Mouse (Mus musculus) midbrain, embryonic 16.5 days (tissue): ENCODE measurements around the gene H2afv. TPM values are rescaled to one million over a fixed set of nuclear protein-coding genes. Genes with fewer than 3 reads are reported as not detected.
"Not testable (repeated sequence)": the region's sequence is repeated elsewhere in the genome, so short reads cannot be mapped to it uniquely, and the experiment has no call there.

Source experiments
- ATAC-seq: fragments of 200-750 bp; cut with Nextera tagmentation; 2 replicates; pipeline ENCODE4 v1.8.0; 2017; ENCODE audit warnings: moderate TSS enrichment
- H3K27ac ChIP-seq: fragments of 300-500 bp; sonication (generic); 2 replicates; pipeline ENCODE4 v1.5.1; 2014; ENCODE audit warnings: mild to moderate bottlenecking, low read length, mixed read lengths
- H3K27me3 ChIP-seq: fragments of 300-500 bp; sonication (generic); 2 replicates; pipeline ENCODE4 v1.6.1; 2014; ENCODE audit warnings: low read depth, low read length, mixed read lengths; ENCODE audit not compliant: control insufficient read depth, insufficient read depth
- H3K36me3 ChIP-seq: fragments of 300-500 bp; sonication (generic); 2 replicates; pipeline ENCODE4 v1.6.1; 2014; ENCODE audit warnings: mild to moderate bottlenecking, low read length, moderate library complexity, mixed read lengths; ENCODE audit not compliant: control insufficient read depth, insufficient read depth
- H3K4me1 ChIP-seq: fragments of 300-500 bp; sonication (generic); 2 replicates; pipeline ENCODE4 v1.6.1; 2014; ENCODE audit warnings: mild to moderate bottlenecking, low read length, mixed read lengths; ENCODE audit not compliant: control insufficient read depth, insufficient read depth
- H3K4me2 ChIP-seq: fragments of 300-500 bp; sonication (generic); 2 replicates; pipeline ENCODE4 v1.6.1; 2014; ENCODE audit warnings: mild to moderate bottlenecking, low read length, mixed read lengths
- H3K4me3 ChIP-seq: fragments of 300-500 bp; sonication (generic); 2 replicates; pipeline ENCODE4 v1.5.1; 2014; ENCODE audit warnings: low read depth, mild to moderate bottlenecking, low read length, moderate library complexity, mixed read lengths
- H3K9ac ChIP-seq: fragments of 300-500 bp; sonication (generic); 2 replicates; pipeline ENCODE4 v1.6.1; 2014; ENCODE audit warnings: low read depth, low read length, mixed read lengths
- H3K9me3 ChIP-seq: fragments of 300-500 bp; sonication (generic); replicated peaks from 2 replicates; pipeline ENCODE4 v1.6.1; 2014; ENCODE audit warnings: mild to moderate bottlenecking, low read length, mixed read lengths; ENCODE audit not compliant: control insufficient read depth, poor library complexity, severe bottlenecking
- WGBS: fragments of 180-500 bp; shearing (Covaris S2); extraction: QIAGEN DNeasy Blood & Tissue Kit; methylation state at CpG from one replicate; pipeline ENCODE4 v1.1.7; 2014; 5-methylcytosine and 5-hydroxymethylcytosine counted together
- polyA plus RNA-seq: library from polyadenylated mRNA; unstranded; fragments of >200 nt; fragmentation: Nextera tagmentation; extraction: Ambion mirVana; gene quantifications from 2 replicates; pipeline ENCODE4 v1.2.1, GENCODE M21; 2015

H2afv gene
- polyA plus RNA-seq, 1 experiment from 2014 or later: 203 TPM

DNA sequence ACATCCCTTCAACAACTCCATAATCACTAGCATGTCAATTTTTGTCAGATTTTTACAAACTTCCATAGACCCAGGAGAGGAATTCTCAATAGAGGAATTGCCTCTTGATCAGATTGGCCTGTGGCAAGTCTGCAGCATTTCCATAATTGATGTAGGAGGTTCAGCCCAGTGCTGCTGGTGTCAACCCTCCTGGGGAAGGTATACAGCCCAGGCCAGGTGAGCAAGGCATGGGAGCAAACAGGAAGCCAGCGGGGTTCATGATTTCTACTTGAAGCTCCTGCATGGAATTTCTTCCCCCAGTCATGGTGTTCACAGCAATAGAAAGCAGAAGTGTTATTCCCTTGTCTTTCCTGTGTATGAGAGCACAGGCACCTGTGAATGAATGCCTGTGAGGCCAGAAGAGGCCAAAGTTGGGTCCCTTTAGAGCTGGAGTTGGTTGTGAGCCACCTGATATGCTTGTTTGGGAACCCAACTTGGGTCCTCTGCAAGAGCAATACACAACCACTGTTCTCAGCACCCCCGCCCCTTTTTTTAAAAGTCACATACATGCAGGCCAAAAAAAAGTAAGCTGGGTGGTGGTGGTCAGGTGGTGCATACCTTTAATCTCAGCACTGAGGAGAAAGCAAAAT, 23.4 kb downstream of the H2afv start:
- H3K4me1 ChIP-seq: peaks cover 20% of the 10 kb centered on the region
- 80% methylated on average over 2 of the region's 2 CpGs for WGBS
- H3K36me3 ChIP-seq: peaks cover 22% of the 10 kb centered on the region

DNA sequence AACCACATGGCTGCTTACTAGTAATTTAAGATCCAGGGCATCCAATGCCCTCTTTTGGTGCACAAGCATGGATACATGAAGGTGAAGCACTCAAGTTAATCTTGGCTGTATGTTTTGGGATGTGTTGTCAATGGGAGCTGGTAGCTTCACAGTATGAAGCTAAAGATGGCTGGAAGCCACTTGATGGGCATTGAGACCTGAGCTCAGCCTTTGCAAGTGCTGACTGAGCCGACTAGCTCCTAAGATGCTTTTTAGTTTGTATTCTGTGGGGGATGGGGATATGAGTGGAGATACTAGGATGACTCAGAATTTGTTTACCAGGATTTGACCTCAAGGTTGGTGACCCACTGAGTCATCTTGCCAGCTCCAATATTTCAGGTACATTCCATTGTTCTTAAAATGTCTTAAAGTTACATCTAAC, 23.9 kb downstream of the H2afv start:
- 13% methylated on average over 1 of the region's 1 CpGs for WGBS
- no peaks in the 10 kb centered on the region for H3K9me3 ChIP-seq
- peaks cover 22% of the 10 kb centered on the region for H3K36me3 ChIP-seq
- H3K4me3 ChIP-seq: no peak overlapping the region
- no peak overlapping the region for H3K4me2 ChIP-seq
- H3K27ac ChIP-seq: no peak overlapping the region
- H3K27me3 ChIP-seq: no peaks in the 10 kb centered on the region
- H3K4me1 ChIP-seq: peaks cover 20% of the 10 kb centered on the region
- no peak overlapping the region for H3K9ac ChIP-seq
- no peak for ATAC-seq

More for the DNA sequence above, 23.4 kb downstream of the H2afv start:
- H3K4me2 ChIP-seq: no peak overlapping the region
- ATAC-seq: no peak
- H3K4me3 ChIP-seq: no peak overlapping the region
- H3K27me3 ChIP-seq: no peaks in the 10 kb centered on the region
- no peak overlapping the region for H3K27ac ChIP-seq
- no peak overlapping the region for H3K9ac ChIP-seq
- H3K9me3 ChIP-seq: no peaks in the 10 kb centered on the region

DNA sequence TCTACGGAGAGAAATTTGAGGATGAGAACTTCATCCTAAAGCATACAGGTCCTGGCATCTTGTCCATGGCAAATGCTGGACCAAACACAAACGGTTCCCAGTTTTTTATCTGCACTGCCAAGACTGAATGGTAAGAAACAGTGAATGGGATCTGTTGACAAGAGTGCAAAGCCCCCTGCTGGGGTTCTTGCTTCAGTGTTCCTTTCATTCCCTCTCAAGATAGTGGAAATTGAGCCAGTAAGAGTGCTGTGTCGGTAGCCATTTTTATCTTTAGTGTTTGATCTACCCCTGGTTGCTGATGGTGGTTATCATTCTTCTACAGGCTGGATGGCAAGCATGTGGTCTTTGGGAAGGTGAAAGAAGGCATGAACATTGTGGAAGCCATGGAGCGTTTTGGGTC, 25.1 kb downstream of the H2afv start:
- H3K27ac ChIP-seq, H3K4me3 ChIP-seq, H3K27me3 ChIP-seq, ATAC-seq, H3K9ac ChIP-seq, H3K4me2 ChIP-seq, H3K9me3 ChIP-seq: not testable (repeated sequence)
- peaks cover 22% of the 10 kb centered on the region for H3K36me3 ChIP-seq
- WGBS: 42% methylated on average over 4 of the region's 4 CpGs
- H3K4me1 ChIP-seq: peaks cover 23% of the 10 kb centered on the region

DNA sequence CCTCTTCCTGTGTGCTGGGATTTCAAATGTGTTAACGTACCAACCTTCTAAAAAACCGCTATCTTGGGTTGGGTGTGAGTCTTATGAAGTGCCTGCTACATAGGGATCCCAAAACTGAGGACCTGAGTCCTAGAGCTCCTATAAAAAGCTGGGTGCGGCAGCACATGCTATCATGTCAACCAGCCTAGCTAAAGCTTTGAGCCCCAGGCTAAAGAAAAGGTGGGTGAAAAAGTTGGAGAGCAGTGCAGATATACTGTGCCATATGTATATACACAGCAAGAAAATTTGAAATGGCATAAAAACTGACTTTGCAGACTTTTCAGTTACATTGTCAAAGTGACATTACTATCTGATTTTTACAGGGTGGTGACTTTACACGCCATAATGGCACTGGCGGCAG, 25.5 kb downstream of the H2afv start:
- no peak for ATAC-seq
- no peaks in the 10 kb centered on the region for H3K27me3 ChIP-seq
- peaks cover 22% of the 10 kb centered on the region for H3K36me3 ChIP-seq
- no peak overlapping the region for H3K27ac ChIP-seq
- H3K4me3 ChIP-seq: no peak overlapping the region
- H3K9me3 ChIP-seq: no peaks in the 10 kb centered on the region
- no peak overlapping the region for H3K9ac ChIP-seq
- peak overlapping the region; percentile 25 for H3K4me2 ChIP-seq
- 84% methylated on average over 5 of the region's 5 CpGs for WGBS
- peaks cover 23% of the 10 kb centered on the region for H3K4me1 ChIP-seq

DNA sequence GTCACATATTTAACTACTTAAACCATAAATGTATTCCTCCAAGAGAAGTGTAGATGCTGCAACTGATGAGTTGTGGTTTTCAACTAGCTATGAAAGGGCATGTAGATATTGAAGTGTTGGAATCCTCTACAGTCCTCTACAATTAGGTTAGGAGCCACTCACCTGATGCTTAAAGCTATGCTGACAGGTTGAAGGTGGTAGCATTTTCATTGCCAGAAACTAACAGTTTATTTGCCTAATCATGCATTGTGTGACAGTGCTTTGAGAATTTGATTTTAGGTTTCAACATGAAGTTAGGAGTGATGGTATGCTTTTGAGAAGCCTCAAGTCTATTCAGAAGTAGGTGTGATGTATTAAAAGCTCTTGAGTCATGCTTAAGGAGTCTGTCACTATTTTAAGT, 26.8 kb downstream of the H2afv start:
- Histone ChIP-seq H3K27ac (no peak overlapping the region), H3K4me1 (peaks cover 23% of the 10 kb centered on the region), H3K9ac (0 out of 2 replicates have a peak overlapping the region, but pooled peaks have one; percentile 99), H3K4me2 (peak overlapping the region; percentile 95), H3K4me3 (peak overlapping the region; percentile 98), H3K27me3 (no peaks in the 10 kb centered on the region), H3K9me3 (no peaks in the 10 kb centered on the region), H3K36me3 (peaks cover 22% of the 10 kb centered on the region)
- no peak for ATAC-seq

DNA sequence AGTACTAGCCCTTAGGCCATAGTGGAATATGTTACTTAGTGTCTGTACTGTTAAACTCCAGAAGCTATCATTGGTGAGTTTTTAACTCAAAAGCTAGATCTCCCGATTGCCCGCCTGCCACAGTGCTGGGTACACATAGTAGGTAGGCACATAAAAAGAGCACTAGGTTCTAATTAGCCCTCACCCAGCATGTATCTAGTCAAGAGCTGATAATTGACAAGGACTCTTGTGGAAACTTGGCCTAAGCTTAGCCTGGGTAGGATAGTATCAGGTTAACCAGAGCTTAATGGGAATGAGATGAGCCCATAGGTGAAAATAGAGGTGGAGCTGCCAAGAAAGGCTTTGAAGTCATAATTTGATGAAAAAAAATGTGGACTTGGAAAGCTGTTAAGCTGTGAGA, 27.2 kb downstream of the H2afv start:
- WGBS: 45% methylated on average over 2 of the region's 2 CpGs
- H3K9me3 ChIP-seq: no peaks in the 10 kb centered on the region
- peaks cover 22% of the 10 kb centered on the region for H3K36me3 ChIP-seq
- H3K4me1 ChIP-seq: peaks cover 23% of the 10 kb centered on the region
- H3K4me2 ChIP-seq: peak overlapping the region; percentile 95
- H3K27ac ChIP-seq: peak overlapping the region; percentile 98
- H3K27me3 ChIP-seq: no peaks in the 10 kb centered on the region
- peak overlapping the region; percentile 99 for H3K9ac ChIP-seq
- H3K4me3 ChIP-seq: peak overlapping the region; percentile 98
- ATAC-seq: no peak

DNA sequence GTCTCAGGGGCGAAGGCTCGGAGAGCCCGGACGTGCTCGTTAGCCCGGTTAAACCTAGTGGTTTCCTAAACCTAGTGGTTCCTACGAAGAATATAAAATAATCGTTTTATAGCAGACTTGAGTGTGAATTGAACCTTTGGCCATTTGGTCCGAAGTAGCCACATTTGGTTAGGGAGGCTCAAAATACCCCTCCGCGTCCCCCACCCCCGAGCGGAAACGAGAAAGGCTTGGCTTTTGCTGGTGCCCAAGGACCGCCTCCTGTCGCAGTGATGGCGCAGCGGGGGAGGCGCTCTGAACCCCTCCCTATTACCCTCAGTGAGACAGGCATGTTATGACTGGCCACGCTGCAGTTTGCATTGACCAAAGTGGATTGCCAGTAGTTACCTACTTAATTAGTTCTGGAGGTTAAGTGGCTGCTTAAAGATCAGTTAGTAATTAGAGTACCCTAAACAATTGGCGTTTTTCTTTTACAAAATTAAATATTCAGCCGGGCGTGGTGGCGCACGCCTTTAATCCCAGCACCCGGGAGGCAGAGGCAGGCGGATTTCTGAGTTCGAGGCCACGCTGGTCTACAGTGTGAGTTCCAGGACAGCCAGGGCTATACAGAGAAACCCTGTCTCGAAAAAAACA, 27.7 kb downstream of the H2afv start:
- ATAC-seq: peak; percentile 57
- H3K4me2 ChIP-seq: peak overlapping the region; percentile 95
- peak overlapping the region; percentile 99 for H3K9ac ChIP-seq
- no peaks in the 10 kb centered on the region for H3K27me3 ChIP-seq
- WGBS: 2% methylated on average over 30 of the region's 30 CpGs
- peak overlapping the region; percentile 98 for H3K27ac ChIP-seq
- no peaks in the 10 kb centered on the region for H3K9me3 ChIP-seq
- H3K4me1 ChIP-seq: peaks cover 23% of the 10 kb centered on the region
- H3K4me3 ChIP-seq: peak overlapping the region; percentile 98
- H3K36me3 ChIP-seq: peaks cover 22% of the 10 kb centered on the region

DNA sequence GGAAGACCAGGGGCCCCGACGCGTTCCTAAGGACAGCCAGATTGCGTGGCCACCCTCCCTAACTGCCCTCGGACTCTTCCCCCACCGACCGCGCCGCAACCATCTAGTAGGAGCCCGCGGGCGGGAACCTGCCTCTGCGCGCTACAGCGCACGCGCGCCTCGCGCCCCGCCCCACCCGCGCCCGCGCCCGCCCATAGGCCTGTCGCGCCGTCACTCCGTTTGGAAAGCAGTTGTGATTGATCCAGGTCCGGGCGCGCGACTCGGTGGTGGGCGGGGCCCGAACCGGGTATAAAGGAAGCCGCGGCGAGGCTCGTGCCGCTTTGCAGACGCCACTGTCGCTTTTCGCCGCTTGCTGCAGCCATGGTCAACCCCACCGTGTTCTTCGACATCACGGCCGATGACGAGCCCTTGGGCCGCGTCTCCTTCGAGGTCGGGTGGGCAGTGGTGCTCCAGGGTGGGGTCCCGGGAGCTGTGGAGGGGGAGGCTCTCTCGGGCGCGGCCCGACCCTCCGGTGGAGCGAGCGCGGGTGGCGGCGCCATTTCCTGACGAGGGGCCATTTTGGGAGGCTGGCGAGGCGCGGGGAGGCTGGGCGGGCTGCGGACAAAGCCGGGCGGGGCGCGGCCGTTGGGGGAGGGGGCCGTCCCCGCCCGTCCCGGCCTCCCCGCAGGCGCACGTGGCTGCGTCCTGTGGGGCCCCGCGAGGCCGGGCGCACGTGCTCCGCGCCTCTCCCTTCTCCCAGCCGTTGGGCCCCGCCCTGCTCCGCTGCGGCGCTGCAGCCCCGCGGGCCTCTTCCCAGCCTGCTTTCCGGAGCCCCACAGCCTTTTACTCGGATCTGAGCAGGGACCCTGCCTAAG, 28.5 kb downstream of the H2afv start:
- no peaks in the 10 kb centered on the region for H3K27me3 ChIP-seq
- peak; percentile 95 for ATAC-seq
- peak overlapping the region; percentile 98 for H3K27ac ChIP-seq
- peaks cover 19% of the 10 kb centered on the region for H3K36me3 ChIP-seq
- H3K4me3 ChIP-seq: peak overlapping the region; percentile 98
- peak overlapping the region; percentile 95 for H3K4me2 ChIP-seq
- H3K9me3 ChIP-seq: no peaks in the 10 kb centered on the region
- H3K4me1 ChIP-seq: peaks cover 23% of the 10 kb centered on the region
- H3K9ac ChIP-seq: peak overlapping the region; percentile 99
- under 1% methylated on average over 85 of the region's 102 CpGs for WGBS
